Mouse (Mus musculus) limb, embryonic 14.5 days (tissue): ENCODE results near the gene Nfkbid. TPM values are rescaled to one million over a fixed set of nuclear protein-coding genes. Genes with fewer than 3 reads are reported as not detected.
A peak's percentile ranks its signal among the peaks of the same experiment; 100 is the strongest.

Experiments
- ATAC-seq: fragments of 200-750 bp; cut with Nextera tagmentation; 2 replicates; pipeline ENCODE4 v1.8.0; 2017; ENCODE audit warnings: low read depth, moderate number of reproducible peaks, moderate TSS enrichment; ENCODE audit not compliant: low FRiP score
- DNase-seq: peaks from one replicate; pipeline ENCODE4 v3.0.0-alpha.2; 2015; ENCODE audit warnings: low spot score
- H3K27ac ChIP-seq: fragments of 300-500 bp; sonication (generic); replicated peaks from 2 replicates; pipeline ENCODE4 v1.5.1; 2014; ENCODE audit warnings: low read depth, mild to moderate bottlenecking, low read length, moderate library complexity, mixed read lengths
- H3K27me3 ChIP-seq: fragments of 300-500 bp; sonication (generic); 2 replicates; pipeline ENCODE4 v1.6.1; 2014; ENCODE audit warnings: low read length, mixed read lengths; ENCODE audit not compliant: control insufficient read depth, insufficient read depth
- H3K36me3 ChIP-seq: fragments of 300-500 bp; sonication (generic); 2 replicates; pipeline ENCODE4 v1.6.1; 2014; ENCODE audit warnings: mild to moderate bottlenecking, low read length, moderate library complexity, mixed read lengths; ENCODE audit not compliant: control insufficient read depth, insufficient read depth
- H3K4me1 ChIP-seq: fragments of 300-500 bp; sonication (generic); 2 replicates; pipeline ENCODE4 v1.6.1; 2014; ENCODE audit warnings: antibody characterized with exemption, low read length, mixed read lengths; ENCODE audit not compliant: control insufficient read depth, insufficient read depth
- H3K4me2 ChIP-seq: fragments of 300-500 bp; sonication (generic); replicated peaks from 2 replicates; pipeline ENCODE4 v1.6.1; 2014; ENCODE audit warnings: low read depth, mild to moderate bottlenecking, low read length, moderate library complexity; ENCODE audit not compliant: severe bottlenecking
- H3K4me3 ChIP-seq: fragments of 300-500 bp; sonication (generic); replicated peaks from 2 replicates; pipeline ENCODE4 v1.5.1; 2014; ENCODE audit warnings: low read length
- H3K9ac ChIP-seq: fragments of 300-500 bp; sonication (generic); 2 replicates; pipeline ENCODE4 v1.6.1; 2014; ENCODE audit warnings: mild to moderate bottlenecking, low read depth, low read length, moderate library complexity; ENCODE audit not compliant: severe bottlenecking
- H3K9me3 ChIP-seq: fragments of 300-500 bp; sonication (generic); 2 replicates; pipeline ENCODE4 v1.6.1; 2016; ENCODE audit warnings: low read length; ENCODE audit not compliant: control insufficient read depth
- POLR2A ChIP-seq: fragments of 200-500 bp; IDR thresholded peaks from 2 replicates; pipeline ENCODE4 v1.8.0; 2012; ENCODE audit warnings: inconsistent platforms, mild to moderate bottlenecking, moderate library complexity, borderline replicate concordance; ENCODE audit not compliant: insufficient read depth, insufficient read length; ENCODE audit errors: extremely low read depth
- WGBS: fragments of 180-500 bp; shearing (Covaris S2); extraction: QIAGEN DNeasy Blood & Tissue Kit; methylation state at CpG from one replicate; pipeline ENCODE4 v1.1.7; 2014; 5-methylcytosine and 5-hydroxymethylcytosine counted together
- polyA plus RNA-seq, 2 experiments: library from polyadenylated mRNA; depleted of rRNA in 1 of 2; stranded (reverse) in 1 of 2; unstranded in 1 of 2; fragments of >200 nt; fragmentation: Nextera tagmentation in 1 of 2; extraction: Ambion mirVana in 1 of 2; gene quantifications; 2 replicates each; pipeline versions ENCODE4 v1.2.1 to v1.2.3; 2012 to 2014

Gene Nfkbid
- polyA plus RNA-seq, 2 experiments, result 2.2 to 3.0 TPM

GRCm38 (mm10) chr7:30429327-30429726, 7.8 kb downstream of the Nfkbid start:
- ATAC-seq, result no peak
- H3K4me1 ChIP-seq, result no peaks in the 10 kb centered on the region
- DNase-seq, result no peak
- TF ChIP-seq POLR2A, result no peak
- no peak overlapping the region for H3K27ac ChIP-seq
- H3K9ac ChIP-seq, result no peak overlapping the region
- no peak overlapping the region for H3K4me2 ChIP-seq
- H3K36me3 ChIP-seq, result peaks cover 14% of the 10 kb centered on the region; the same call in 1 of the 2 replicates
- no peaks in the 10 kb centered on the region for H3K9me3 ChIP-seq
- H3K27me3 ChIP-seq, result no peaks in the 10 kb centered on the region
- no peak overlapping the region for H3K4me3 ChIP-seq

GRCm38 (mm10) chr7:30430191-30430590, 8.7 kb downstream of the Nfkbid start:
- no peak overlapping the region for H3K9ac ChIP-seq
- H3K4me3 ChIP-seq, result no peak overlapping the region
- H3K36me3 ChIP-seq, result peaks cover 17% of the 10 kb centered on the region; the same call in 1 of the 2 replicates
- 44% methylated on average over 2 of the region's 2 CpGs for WGBS
- H3K9me3 ChIP-seq, result no peaks in the 10 kb centered on the region
- TF ChIP-seq POLR2A, result no peak
- no peaks in the 10 kb centered on the region for H3K4me1 ChIP-seq
- no peak overlapping the region for H3K27ac ChIP-seq
- DNase-seq (no peak), ATAC-seq (no peak)
- no peak overlapping the region for H3K4me2 ChIP-seq
- H3K27me3 ChIP-seq, result no peaks in the 10 kb centered on the region

DNA sequence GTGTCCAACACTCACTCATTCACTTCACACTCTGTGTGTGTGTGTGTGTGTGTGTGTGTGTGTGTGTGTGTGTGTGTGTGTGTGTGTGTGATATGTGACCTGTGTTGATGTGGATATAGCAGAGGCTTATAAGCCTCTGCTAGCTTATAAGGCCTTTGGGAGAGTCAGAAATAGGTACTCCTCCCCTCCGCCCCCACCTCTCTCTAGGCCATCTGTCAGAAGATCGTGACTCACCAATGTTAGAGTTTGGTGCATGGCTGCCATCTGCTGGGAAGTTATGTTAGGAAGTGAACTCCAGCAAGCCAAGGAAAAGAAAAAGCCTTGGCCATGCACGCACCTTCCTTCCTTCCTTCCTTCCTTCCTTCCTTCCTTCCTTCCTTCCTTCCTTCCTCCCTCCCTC, 10.3 kb downstream of the Nfkbid start:
- peak; percentile 59; the same call in 1 of the 2 replicates for ATAC-seq
- WGBS, result 15% methylated on average over 3 of the region's 3 CpGs
- H3K4me2 ChIP-seq, result no peak overlapping the region
- H3K27ac ChIP-seq, result no peak overlapping the region
- no peaks in the 10 kb centered on the region for H3K9me3 ChIP-seq
- H3K9ac ChIP-seq, result no peak overlapping the region
- H3K4me3 ChIP-seq, result no peak overlapping the region
- no peaks in the 10 kb centered on the region for H3K4me1 ChIP-seq
- H3K27me3 ChIP-seq, result no peaks in the 10 kb centered on the region
- TF ChIP-seq POLR2A, result no peak
- DNase-seq, result peak; percentile 61
- peaks cover 16% of the 10 kb centered on the region for H3K36me3 ChIP-seq

- Histone ChIP-seq H3K36me3 (peaks cover 11% of the 10 kb centered on the region), H3K4me2 (no peak overlapping the region), H3K27me3 (no peaks in the 10 kb centered on the region), H3K4me1 (no peaks in the 10 kb centered on the region), H3K4me3 (no peak overlapping the region), H3K9ac (no peak overlapping the region), H3K27ac (no peak overlapping the region), H3K9me3 (no peaks in the 10 kb centered on the region)
- no peak for TF ChIP-seq POLR2A
- no peak for ATAC-seq
- peak; percentile 73 for DNase-seq
- WGBS, result under 1% methylated on average over 10 of the region's 10 CpGs
Observed at GRCm38 (mm10) chr7:30434238-30434637, 12.7 kb downstream of the Nfkbid start.

DNA sequence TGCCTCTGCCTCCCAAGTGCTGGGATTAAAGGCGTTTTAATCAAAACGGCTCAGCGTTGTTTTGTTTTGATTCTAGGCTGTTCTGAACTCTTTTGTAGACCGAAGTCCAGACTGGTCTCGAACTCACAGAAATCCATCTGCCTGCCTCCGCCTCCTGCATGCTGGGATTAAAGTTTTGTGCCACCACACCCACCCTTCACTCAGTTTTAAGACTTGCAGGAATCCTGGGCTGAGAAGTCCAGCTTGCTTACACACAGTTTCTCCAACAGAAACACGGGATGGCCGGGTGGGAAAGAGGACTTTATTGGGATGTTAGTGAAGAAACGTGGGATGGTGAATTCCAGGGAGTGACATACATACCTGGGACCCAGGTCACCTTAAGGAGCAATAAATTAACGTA, 13.2 kb downstream of the Nfkbid start:
- Histone ChIP-seq H3K9me3 (no peaks in the 10 kb centered on the region), H3K4me3 (no peak overlapping the region), H3K9ac (no peak overlapping the region), H3K4me1 (no peaks in the 10 kb centered on the region), H3K36me3 (peaks cover 11% of the 10 kb centered on the region), H3K4me2 (no peak overlapping the region), H3K27me3 (no peaks in the 10 kb centered on the region), H3K27ac (no peak overlapping the region)
- WGBS, result 66% methylated on average over 10 of the region's 10 CpGs
- TF ChIP-seq POLR2A, result no peak
- DNase-seq (no peak), ATAC-seq (no peak)

GRCm38 (mm10) chr7:30435156-30435555, 13.6 kb downstream of the Nfkbid start:
- Histone ChIP-seq H3K4me1 (no peaks in the 10 kb centered on the region), H3K27ac (no peak overlapping the region), H3K9me3 (no peaks in the 10 kb centered on the region), H3K4me3 (no peak overlapping the region), H3K36me3 (peaks cover 11% of the 10 kb centered on the region), H3K27me3 (no peaks in the 10 kb centered on the region), H3K9ac (no peak overlapping the region), H3K4me2 (no peak overlapping the region)
- ATAC-seq, result no peak
- no peak for TF ChIP-seq POLR2A
- no peak for DNase-seq
- 47% methylated on average over 9 of the region's 9 CpGs for WGBS
